9 mouse cellular contexts compared by ENCODE assay signal in genomic region chr1:157081076-157081804, GRCm38 (mm10). TPM values are rescaled to one million over a fixed set of nuclear protein-coding genes. Genes with fewer than 3 reads are reported as not detected.
A peak's percentile ranks its signal among the peaks of the same experiment; 100 is the strongest.
DNase-seq lines count a peak whose midpoint lies in the region.
"Had no signal": no experiment of that assay in that cellular context is flagged by ENCODE, and none has a peak within 500 bp of the region (broad histone marks: within the 10 kb centered on the region; RNA-seq: fewer than 3 reads in every experiment).

No protein-coding gene starts in this region.

- H3K4me1 ChIP-seq in heart, embryonic 10.5 days = peaks cover 40% of the 10 kb centered on the region

- intact Hi-C loops in heart, postnatal 36 days (cut with DNase I) = no loop called here
- intact Hi-C loops in left cerebral cortex, postnatal 14 days (cut with DNase I) = no loop called here

- no peak overlapping the region for H3K4me3 ChIP-seq in heart, embryonic 10.5 days

- no peaks in the 10 kb centered on the region for H3K9me3 ChIP-seq in heart, embryonic 10.5 days

- H3K27ac ChIP-seq in heart, embryonic 10.5 days = peak overlapping the region; percentile 24; the same call in 1 of the 2 replicates

- WGBS in heart, embryonic 10.5 days = 53% methylated on average over 15 of the region's 15 CpGs

- H3K36me3 ChIP-seq in heart, embryonic 10.5 days = no peaks in the 10 kb centered on the region

- H3K27me3 ChIP-seq in heart, embryonic 10.5 days (ENCODE audit: insufficient read depth, poor library complexity, severe bottlenecking) = no peaks in the 10 kb centered on the region

- DNase-seq in heart, embryonic 10.5 days (ENCODE audit: low spot score) = no peak
- no peak for DNase-seq in heart, postnatal 36 days
- peak; percentile 68 for DNase-seq in 3134 (ENCODE audit: extremely low read depth, insufficient read length, low spot score)
- peak; percentile 15 for DNase-seq in T-cell, adult 2 months (ENCODE audit: low spot score)
- DNase-seq in kidney, postnatal 4 days = peak; percentile 52 to 60
- no peak for DNase-seq in right cerebral cortex, adult 2 months (ENCODE audit: low spot score in 2 of 2)
- DNase-seq in ovary, postnatal 36 days (ENCODE audit: low spot score) = no peak
- no peak for DNase-seq in left cerebral cortex, postnatal 14 days (ENCODE audit: low spot score in 2 of 2)

RNA-seq across cellular contexts. Expression of gene Tex35, which starts 27.2 kb away (rescaled TPM):
- not detected in 2 replicates for polyA plus RNA-seq in heart, embryonic 10.5 days (2016; fragmentation: Nextera tagmentation; extraction: Ambion mirVana)
- total RNA-seq in heart, postnatal 36 days (2021) = not detected
- total RNA-seq in left cerebral cortex, postnatal 14 days (2021) = not detected
- polyA plus RNA-seq: heart, embryonic 14.5 days had no signal

Comparison
In these comparisons a context has a peak if more than half of its experiments do, and no peak if none do; other contexts are left out.
1. DNase-seq: peak in 3134 (single experiment), T-cell, adult 2 months (single experiment) and kidney, postnatal 4 days (2 of 2); none in heart, embryonic 10.5 days (single experiment), heart, postnatal 36 days (0 of 2), right cerebral cortex, adult 2 months (0 of 2), ovary, postnatal 36 days (single experiment) and left cerebral cortex, postnatal 14 days (0 of 2).